ENCODE assay signal across 9 mouse cellular contexts in the genomic region with DNA sequence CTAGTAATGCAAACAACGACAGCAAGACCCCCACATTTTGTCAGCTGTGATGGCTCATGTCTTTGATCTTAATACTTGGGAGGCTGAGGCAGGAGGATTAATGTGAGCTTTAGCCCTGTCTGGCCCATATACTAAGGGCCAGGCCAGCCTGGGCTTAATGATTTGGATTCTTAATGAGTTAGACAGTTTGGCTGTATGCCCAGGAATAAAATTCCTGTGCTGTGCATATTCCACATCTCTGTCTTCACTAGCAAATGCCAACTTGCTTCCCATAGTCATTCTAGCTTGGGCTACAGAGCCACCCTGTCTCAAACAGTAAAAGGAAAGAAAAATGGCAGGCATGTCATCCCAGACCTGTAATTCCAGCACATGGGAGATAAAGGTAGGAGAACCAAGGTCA.
"Had no signal": no experiment of that assay in that cellular context is flagged by ENCODE, and none has a peak within 500 bp of the region (broad histone marks: within the 10 kb centered on the region; RNA-seq: fewer than 3 reads in every experiment).

No protein-coding gene starts in this region.

- H3K9me3 ChIP-seq: intestine, embryonic 15.5 days; limb, embryonic 12.5 days; liver, embryonic 13.5 days; midbrain, embryonic 13.5 days had no signal

- H3K4me3 ChIP-seq: intestine, embryonic 15.5 days; limb, embryonic 12.5 days; liver, embryonic 13.5 days; midbrain, embryonic 13.5 days had no signal

- ATAC-seq: intestine, embryonic 15.5 days; liver, postnatal 0 days; midbrain, embryonic 13.5 days had no signal

- H3K27me3 ChIP-seq: intestine, embryonic 15.5 days; limb, embryonic 12.5 days; liver, embryonic 13.5 days; midbrain, embryonic 13.5 days had no signal

- H3K36me3 ChIP-seq: intestine, embryonic 15.5 days; limb, embryonic 12.5 days; liver, embryonic 13.5 days; midbrain, embryonic 13.5 days had no signal

- DNase-seq: kidney, postnatal 4 days; liver; liver, embryonic 13.5 days; liver, postnatal 0 days; thymus, postnatal 36 days had no signal

- H3K27ac ChIP-seq: intestine, embryonic 15.5 days; kidney, postnatal 0 days; limb, embryonic 12.5 days; liver, embryonic 13.5 days; midbrain, embryonic 13.5 days had no signal

- H3K4me2 ChIP-seq: intestine, embryonic 15.5 days; limb, embryonic 12.5 days; liver, embryonic 13.5 days; midbrain, embryonic 13.5 days had no signal

- H3K9ac ChIP-seq: intestine, embryonic 15.5 days; limb, embryonic 12.5 days; liver, embryonic 13.5 days; liver, postnatal 0 days; midbrain, embryonic 13.5 days had no signal
